Mouse (Mus musculus): ENCODE measurements around the gene Mettl9. TPM values are rescaled to one million over a fixed set of nuclear protein-coding genes. Genes with fewer than 3 reads are reported as not detected.

The Mettl9 gene
- polyA plus RNA-seq, 1 experiment from 2014 or later: 200 TPM

DNA sequence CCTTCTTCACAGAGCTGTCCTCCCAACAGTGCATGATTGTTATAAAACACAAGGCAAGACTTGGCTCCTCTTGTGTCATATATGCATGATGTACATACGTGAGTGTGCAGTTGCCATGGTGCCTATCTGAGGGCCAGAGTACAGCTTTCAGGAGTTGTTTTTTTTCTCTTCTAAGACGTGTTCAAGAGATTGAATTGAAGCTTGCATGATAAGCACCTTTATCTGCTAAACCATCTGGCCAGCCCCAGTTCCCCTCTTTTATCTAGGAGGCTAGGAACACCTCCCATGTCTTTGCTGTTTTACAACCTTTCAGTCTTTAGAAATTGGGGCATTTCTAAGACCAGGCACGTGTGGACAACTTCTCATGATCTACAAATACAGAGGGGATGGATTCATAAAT lies 77.5 kb downstream of the Mettl9 start:
- 71% methylated on average over 3 of the region's 3 CpGs for WGBS
- no peak for ATAC-seq (ENCODE audit: low read depth)
- no peaks in the 10 kb centered on the region for H3K9me3 ChIP-seq (ENCODE audit: control insufficient read depth, low read length)
- no peaks in the 10 kb centered on the region for H3K4me1 ChIP-seq (ENCODE audit: control insufficient read depth, insufficient read depth, low read length)
- H3K4me3 ChIP-seq (ENCODE audit: low read depth, low read length): no peak overlapping the region
- no peaks in the 10 kb centered on the region for H3K27me3 ChIP-seq (ENCODE audit: control insufficient read depth, insufficient read depth, low read length)
- no peak overlapping the region for H3K9ac ChIP-seq (replicated peaks; ENCODE audit: low read depth, low read length)
- H3K36me3 ChIP-seq (ENCODE audit: control insufficient read depth, insufficient read depth, low read length): no peaks in the 10 kb centered on the region
- H3K27ac ChIP-seq (ENCODE audit: low read depth, low read length): no peak overlapping the region
- no peak overlapping the region for H3K4me2 ChIP-seq (ENCODE audit: low read depth, low read length)

DNA sequence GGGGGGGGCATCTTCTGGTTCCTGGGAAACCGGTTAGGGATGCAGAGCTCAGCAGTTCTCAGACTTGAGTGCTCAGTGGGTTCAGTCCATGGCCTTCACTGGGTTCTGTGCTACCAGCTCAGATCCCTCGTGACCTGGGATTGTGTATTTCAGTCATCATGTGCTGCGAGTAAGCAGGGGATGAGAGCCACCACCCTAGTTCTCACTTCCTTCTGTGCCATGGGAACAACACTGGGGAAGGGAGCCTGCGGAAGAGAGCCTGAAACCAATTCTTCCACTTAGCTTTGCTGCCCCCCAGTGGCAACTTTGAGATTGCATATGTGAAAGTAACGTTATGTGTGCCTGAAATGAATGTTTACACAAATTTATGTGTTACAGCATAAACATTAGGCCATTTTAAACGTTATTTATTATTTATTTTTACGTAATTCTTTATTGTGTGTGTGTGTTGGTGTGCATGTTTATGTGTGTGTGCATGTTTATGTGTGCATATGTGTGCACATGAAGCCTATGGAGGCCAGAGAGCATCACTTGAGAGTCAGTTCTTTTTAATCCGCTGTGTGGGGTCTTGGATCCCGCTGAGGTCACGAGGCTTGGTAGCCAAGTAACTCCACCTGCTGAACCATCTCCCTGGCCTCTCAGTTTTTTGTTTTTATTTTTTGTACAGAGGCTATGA lies 86.0 kb downstream of the Mettl9 start:
- H3K9me3 ChIP-seq (ENCODE audit: control insufficient read depth, low read length): no peaks in the 10 kb centered on the region
- H3K27ac ChIP-seq (ENCODE audit: low read depth, low read length): no peak overlapping the region
- no peaks in the 10 kb centered on the region for H3K27me3 ChIP-seq (ENCODE audit: control insufficient read depth, insufficient read depth, low read length)
- peak; percentile 81; the same call in 1 of the 2 replicates for ATAC-seq (ENCODE audit: low read depth)
- no peaks in the 10 kb centered on the region for H3K36me3 ChIP-seq (ENCODE audit: control insufficient read depth, insufficient read depth, low read length)
- no peak overlapping the region for H3K4me2 ChIP-seq (ENCODE audit: low read depth, low read length)
- H3K4me1 ChIP-seq (ENCODE audit: control insufficient read depth, insufficient read depth, low read length): no peaks in the 10 kb centered on the region
- H3K9ac ChIP-seq (replicated peaks; ENCODE audit: low read depth, low read length): no peak overlapping the region
- no peak overlapping the region for H3K4me3 ChIP-seq (ENCODE audit: low read depth, low read length)
- 13% methylated on average over 10 of the region's 10 CpGs for WGBS

Other genes with a start within 250 kb of the Mettl9 start
- not detected in 2 replicates for gene Gm5737, start 222.1 kb upstream of the Mettl9 start, polyA plus RNA-seq (2014; fragmentation: Nextera tagmentation; extraction: Ambion mirVana)
- gene Eef2k, start 191.6 kb upstream of the Mettl9 start, polyA plus RNA-seq (2014; fragmentation: Nextera tagmentation; extraction: Ambion mirVana): 11.6 and 16.9 TPM in 2 replicates
- gene Polr3e, start 116.7 kb upstream of the Mettl9 start, polyA plus RNA-seq (2014; fragmentation: Nextera tagmentation; extraction: Ambion mirVana): 14.5 and 16.2 TPM in 2 replicates
- 18.7 and 21.0 TPM in 2 replicates for gene Cdr2, start 52.1 kb upstream of the Mettl9 start, polyA plus RNA-seq (2014; fragmentation: Nextera tagmentation; extraction: Ambion mirVana)
- gene Mfsd13b, start 51.9 kb upstream of the Mettl9 start, polyA plus RNA-seq (2014; fragmentation: Nextera tagmentation; extraction: Ambion mirVana): 0.41 TPM in 1 of 2 replicates, not detected in the other
- 0.87 and 1.6 TPM in 2 replicates for gene Igsf6, start 40.1 kb downstream of the Mettl9 start, polyA plus RNA-seq (2014; fragmentation: Nextera tagmentation; extraction: Ambion mirVana)
- 0.09 and 0.13 TPM in 2 replicates for gene Otoa, start 47.2 kb downstream of the Mettl9 start, polyA plus RNA-seq (2014; fragmentation: Nextera tagmentation; extraction: Ambion mirVana)